Mouse (Mus musculus): ENCODE results near the gene Emc3.

GRCm38 (mm10) chr6:113517434-113518080 is 13.9 kb downstream of the Emc3 start:
- TF ChIP-seq POLR2A (IDR thresholded peaks at IDR 0.05; ENCODE audit: borderline replicate concordance, extremely low read depth, insufficient read depth, insufficient read length, poor library complexity, severe bottlenecking) (no peak), CTCF (IDR thresholded peaks at IDR 0.05; ENCODE audit: borderline replicate concordance, extremely low read depth, insufficient read depth, insufficient read length) (no peak)
